Mouse (Mus musculus) liver, embryonic 16.5 days (tissue): Measurements from ENCODE around the gene Mfsd1. TPM values are rescaled to one million over a fixed set of nuclear protein-coding genes. Genes with fewer than 3 reads are reported as not detected.

Experiments used
- ATAC-seq: fragments of 200-750 bp; cut with Nextera tagmentation; 2 replicates; pipeline ENCODE4 v1.8.0; 2017; ENCODE audit warnings: low read depth, mild to moderate bottlenecking, moderate number of reproducible peaks, moderate library complexity
- H3K27ac ChIP-seq: fragments of 300-500 bp; sonication (generic); 2 replicates; pipeline ENCODE4 v1.5.1; 2014; ENCODE audit warnings: mild to moderate bottlenecking, low read length
- H3K27me3 ChIP-seq: fragments of 300-500 bp; sonication (generic); 2 replicates; pipeline ENCODE4 v1.6.1; 2014; ENCODE audit warnings: low read depth, low read length, mixed read lengths; ENCODE audit not compliant: control insufficient read depth, insufficient read depth
- H3K36me3 ChIP-seq: fragments of 300-500 bp; sonication (generic); 2 replicates; pipeline ENCODE4 v1.6.1; 2014; ENCODE audit warnings: mild to moderate bottlenecking; ENCODE audit not compliant: control insufficient read depth, insufficient read depth
- H3K4me1 ChIP-seq: fragments of 300-500 bp; sonication (generic); 2 replicates; pipeline ENCODE4 v1.6.1; 2014; ENCODE audit warnings: low read depth, low read length, mixed read lengths; ENCODE audit not compliant: control insufficient read depth
- H3K4me2 ChIP-seq: fragments of 300-500 bp; sonication (generic); 2 replicates; pipeline ENCODE4 v1.6.1; 2014; ENCODE audit warnings: low read depth, low read length, mixed read lengths
- H3K4me3 ChIP-seq: fragments of 300-500 bp; sonication (generic); 2 replicates; pipeline ENCODE4 v1.5.1; 2014; ENCODE audit warnings: low read depth, mild to moderate bottlenecking, low read length
- H3K9ac ChIP-seq: fragments of 300-500 bp; sonication (generic); 2 replicates; pipeline ENCODE4 v1.6.1; 2014; ENCODE audit warnings: low read depth, low read length
- H3K9me3 ChIP-seq: fragments of 300-500 bp; sonication (generic); replicated peaks from 2 replicates; pipeline ENCODE4 v1.6.1; 2016; ENCODE audit warnings: low read length; ENCODE audit not compliant: control insufficient read depth
- WGBS: fragments of 180-500 bp; shearing (Covaris S2); extraction: QIAGEN DNeasy Blood & Tissue Kit; methylation state at CpG from one replicate; pipeline ENCODE4 v1.1.7; 2014; ENCODE audit not compliant: insufficient replicate concordance; 5-methylcytosine and 5-hydroxymethylcytosine counted together
- polyA plus RNA-seq: library from polyadenylated mRNA; unstranded; fragments of >200 nt; fragmentation: Nextera tagmentation; extraction: Ambion mirVana; gene quantifications from 2 replicates; pipeline ENCODE4 v1.2.1, GENCODE M21; 2015

Gene Mfsd1
- polyA plus RNA-seq, 1 experiment from 2014 or later = 25.2 TPM

GRCm38 (mm10) chr3:67564731-67565357 is 17.7 kb upstream of the Mfsd1 start:
- no peaks in the 10 kb centered on the region for H3K27me3 ChIP-seq
- 47% methylated on average over 5 of the region's 5 CpGs for WGBS
- no peaks in the 10 kb centered on the region for H3K36me3 ChIP-seq
- no peak overlapping the region for H3K4me3 ChIP-seq
- no peak overlapping the region for H3K4me2 ChIP-seq
- H3K9me3 ChIP-seq = no peaks in the 10 kb centered on the region
- ATAC-seq = peak; percentile 41
- H3K9ac ChIP-seq = peak overlapping the region; percentile 16; the same call in 1 of the 2 replicates
- peak overlapping the region; percentile 90 for H3K27ac ChIP-seq
- peaks cover 22% of the 10 kb centered on the region for H3K4me1 ChIP-seq

- Histone ChIP-seq H3K9ac (peak overlapping the region; percentile 37; the same call in 1 of the 2 replicates), H3K27ac (peak overlapping the region; percentile 90), H3K36me3 (no peaks in the 10 kb centered on the region), H3K4me2 (peak overlapping the region; percentile 48), H3K27me3 (no peaks in the 10 kb centered on the region), H3K4me3 (no peak overlapping the region), H3K4me1 (peaks cover 22% of the 10 kb centered on the region), H3K9me3 (no peaks in the 10 kb centered on the region)
- 32% methylated on average over 8 of the region's 8 CpGs for WGBS
- peak; percentile 90 for ATAC-seq
Observed at GRCm38 (mm10) chr3:67565540-67566227, 16.9 kb upstream of the Mfsd1 start.

GRCm38 (mm10) chr3:67568015-67568618 is 14.4 kb upstream of the Mfsd1 start:
- 0 out of 2 replicates have a peak, but pooled peaks have one; percentile 27 for ATAC-seq
- Histone ChIP-seq H3K4me1 (peaks cover 22% of the 10 kb centered on the region), H3K27ac (no peak overlapping the region), H3K4me2 (no peak overlapping the region), H3K36me3 (no peaks in the 10 kb centered on the region), H3K27me3 (no peaks in the 10 kb centered on the region), H3K4me3 (no peak overlapping the region), H3K9me3 (no peaks in the 10 kb centered on the region), H3K9ac (no peak overlapping the region)
- 32% methylated on average over 17 of the region's 17 CpGs for WGBS

- Histone ChIP-seq H3K4me1 (peaks cover 2% of the 10 kb centered on the region; the same call in 1 of the 2 replicates), H3K9ac (no peak overlapping the region), H3K27me3 (no peaks in the 10 kb centered on the region), H3K27ac (no peak overlapping the region), H3K4me3 (no peak overlapping the region), H3K36me3 (no peaks in the 10 kb centered on the region), H3K4me2 (no peak overlapping the region), H3K9me3 (no peaks in the 10 kb centered on the region)
- ATAC-seq = 0 out of 2 replicates have a peak, but pooled peaks have one; percentile 25
- 59% methylated on average over 4 of the region's 4 CpGs for WGBS
Observed at GRCm38 (mm10) chr3:67572918-67573317, 9.6 kb upstream of the Mfsd1 start.

GRCm38 (mm10) chr3:67573523-67573922 is 9.0 kb upstream of the Mfsd1 start:
- no peaks in the 10 kb centered on the region for H3K4me1 ChIP-seq
- H3K4me2 ChIP-seq = no peak overlapping the region
- no peak overlapping the region for H3K9ac ChIP-seq
- H3K27me3 ChIP-seq = no peaks in the 10 kb centered on the region
- ATAC-seq = no peak
- H3K36me3 ChIP-seq = no peaks in the 10 kb centered on the region
- WGBS = 3% methylated on average over 1 of the region's 1 CpGs
- no peak overlapping the region for H3K27ac ChIP-seq
- H3K4me3 ChIP-seq = no peak overlapping the region
- H3K9me3 ChIP-seq = no peaks in the 10 kb centered on the region

- no peak overlapping the region for H3K4me2 ChIP-seq
- H3K36me3 ChIP-seq = no peaks in the 10 kb centered on the region
- H3K27me3 ChIP-seq = no peaks in the 10 kb centered on the region
- no peaks in the 10 kb centered on the region for H3K9me3 ChIP-seq
- no peak overlapping the region for H3K4me3 ChIP-seq
- no peak overlapping the region for H3K9ac ChIP-seq
- ATAC-seq = no peak
- H3K4me1 ChIP-seq = no peaks in the 10 kb centered on the region
- H3K27ac ChIP-seq = no peak overlapping the region
- 30% methylated on average over 2 of the region's 2 CpGs for WGBS
Observed at GRCm38 (mm10) chr3:67576248-67576647, 6.3 kb upstream of the Mfsd1 start.

GRCm38 (mm10) chr3:67576724-67577123 is 5.8 kb upstream of the Mfsd1 start:
- Histone ChIP-seq H3K27me3 (no peaks in the 10 kb centered on the region), H3K9ac (no peak overlapping the region), H3K27ac (no peak overlapping the region), H3K4me2 (no peak overlapping the region), H3K9me3 (no peaks in the 10 kb centered on the region), H3K36me3 (no peaks in the 10 kb centered on the region), H3K4me3 (no peak overlapping the region), H3K4me1 (no peaks in the 10 kb centered on the region)
- 60% methylated on average over 6 of the region's 6 CpGs for WGBS
- ATAC-seq = no peak

GRCm38 (mm10) chr3:67583125-67583845 is 744 bp downstream of the Mfsd1 start:
- Histone ChIP-seq H3K4me2 (peak overlapping the region; percentile 89), H3K36me3 (no peaks in the 10 kb centered on the region), H3K9me3 (no peaks in the 10 kb centered on the region), H3K4me1 (peaks cover 5% of the 10 kb centered on the region), H3K27ac (peak overlapping the region; percentile 54; the same call in 1 of the 2 replicates), H3K9ac (peak overlapping the region; percentile 76), H3K4me3 (peak overlapping the region; percentile 80), H3K27me3 (no peaks in the 10 kb centered on the region)
- ATAC-seq = peak; percentile 17; the same call in 1 of the 2 replicates
- 11% methylated on average over 16 of the region's 16 CpGs for WGBS
